Mouse (Mus musculus): ENCODE measurements around the gene Ube2h. TPM values are rescaled to one million over a fixed set of nuclear protein-coding genes. Genes with fewer than 3 reads are reported as not detected.
"Not testable (repeated sequence)": the region's sequence is repeated elsewhere in the genome, so short reads cannot be mapped to it uniquely, and the experiment has no call there.

Ube2h gene
- total RNA-seq, 2 experiments from 2014 or later: 106 to 117 TPM

DNA sequence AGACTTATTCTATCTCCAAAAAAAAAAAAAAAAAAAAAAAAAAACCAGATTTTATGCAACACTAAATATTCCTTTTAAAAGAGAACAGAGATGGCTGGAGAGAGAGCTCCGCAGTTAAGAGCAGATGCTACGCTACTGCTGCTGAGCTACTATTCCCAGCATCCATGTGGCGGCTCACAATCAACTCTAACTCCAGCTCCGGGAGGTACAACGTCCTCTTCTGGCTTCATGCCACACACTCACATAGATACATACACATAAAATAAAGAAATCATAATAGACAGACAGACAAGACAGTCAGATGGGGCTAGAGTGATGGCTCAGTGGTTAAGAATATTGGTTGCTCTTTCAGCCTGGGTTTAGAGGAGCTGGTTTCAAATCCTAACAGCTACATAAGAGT is 58.9 kb downstream of the Ube2h start:
- DNase-seq: no peak

DNA sequence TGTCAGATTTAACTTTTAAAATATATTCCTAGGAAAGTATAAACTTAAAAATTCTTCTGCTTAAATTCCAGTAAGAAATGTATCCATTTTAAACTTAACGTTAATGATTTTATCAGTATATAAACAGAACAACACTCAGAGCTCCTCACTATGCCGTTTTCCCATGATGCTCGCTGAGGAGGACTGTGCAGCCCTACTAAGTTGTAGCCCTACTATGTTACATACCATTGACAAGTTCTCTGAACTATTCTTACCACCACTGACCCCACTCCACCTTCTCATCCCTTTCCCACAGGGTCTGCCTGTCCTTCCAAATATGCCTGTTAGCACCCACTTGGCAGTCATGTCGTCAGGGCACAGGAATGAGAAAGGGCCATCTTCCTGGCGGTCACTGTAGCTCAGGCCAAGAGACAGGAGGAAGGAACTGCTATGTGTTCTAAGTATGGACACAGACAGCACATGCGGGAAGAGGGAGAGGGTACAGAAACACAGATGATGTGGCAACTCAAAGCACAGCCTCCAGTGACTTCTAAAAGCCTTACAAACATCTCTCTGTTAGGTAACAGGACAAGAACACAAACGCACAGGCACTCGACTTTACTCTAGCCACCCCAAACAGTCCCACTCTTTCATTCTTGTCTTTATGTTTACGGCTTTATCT is 60.9 kb downstream of the Ube2h start:
- DNase-seq: no peak

DNA sequence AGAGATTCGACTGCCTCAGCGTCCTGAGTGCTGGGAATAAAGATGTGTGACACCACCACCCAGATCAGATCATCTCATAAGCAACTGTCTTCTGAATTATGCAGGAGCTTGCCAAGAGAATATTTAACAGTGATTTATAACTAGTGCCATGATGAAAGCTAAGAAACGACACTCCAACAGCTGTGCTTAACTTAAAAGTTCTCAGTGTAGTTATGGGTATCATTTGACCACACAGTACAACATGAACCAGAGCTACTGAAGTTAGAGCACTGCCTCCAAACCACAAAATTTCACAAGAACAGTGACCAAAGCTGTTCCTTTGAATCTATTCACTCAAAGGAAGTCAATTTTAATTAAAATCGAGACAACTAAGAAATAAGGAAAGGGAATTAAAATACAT is 61.4 kb downstream of the Ube2h start:
- no peak for DNase-seq

DNA sequence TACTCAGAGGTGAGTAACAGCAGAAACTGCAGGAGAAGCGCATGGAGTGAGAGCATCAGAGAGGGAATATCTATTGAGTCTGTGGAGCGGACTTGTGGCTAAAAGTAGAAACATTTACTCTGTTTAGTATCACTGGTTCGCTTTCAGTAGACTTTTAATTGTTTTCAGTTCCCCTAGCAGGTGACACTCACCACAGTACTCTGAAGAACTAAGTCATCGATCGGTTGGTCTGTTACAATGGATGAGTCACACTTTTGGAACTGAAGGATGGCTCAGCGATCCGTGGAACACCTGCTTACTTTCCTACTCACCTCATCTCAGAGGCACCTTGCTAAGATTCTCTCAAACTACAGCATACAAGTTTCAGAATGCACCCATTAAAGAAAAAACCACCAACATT is 64.2 kb downstream of the Ube2h start:
- DNase-seq: no peak

DNA sequence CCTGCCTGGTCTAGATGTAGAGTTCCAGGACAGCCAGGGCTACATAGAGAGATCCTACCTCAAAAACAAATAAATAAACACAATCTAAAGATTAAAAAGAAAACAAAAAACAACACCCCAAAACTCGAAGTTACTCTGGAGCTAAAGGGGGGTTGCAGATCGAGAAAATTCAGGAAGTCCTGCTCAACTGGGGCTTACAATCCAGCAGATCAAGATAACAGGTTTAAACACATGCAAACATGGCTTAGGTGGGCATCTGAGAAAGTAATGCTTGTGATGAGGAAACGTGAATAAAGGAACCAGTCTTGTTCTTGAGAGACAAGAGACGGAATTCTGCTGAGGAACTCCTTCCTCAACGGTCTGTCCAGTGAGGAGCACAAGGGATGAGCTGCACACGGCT is 65.1 kb downstream of the Ube2h start:
- no peak for DNase-seq

DNA sequence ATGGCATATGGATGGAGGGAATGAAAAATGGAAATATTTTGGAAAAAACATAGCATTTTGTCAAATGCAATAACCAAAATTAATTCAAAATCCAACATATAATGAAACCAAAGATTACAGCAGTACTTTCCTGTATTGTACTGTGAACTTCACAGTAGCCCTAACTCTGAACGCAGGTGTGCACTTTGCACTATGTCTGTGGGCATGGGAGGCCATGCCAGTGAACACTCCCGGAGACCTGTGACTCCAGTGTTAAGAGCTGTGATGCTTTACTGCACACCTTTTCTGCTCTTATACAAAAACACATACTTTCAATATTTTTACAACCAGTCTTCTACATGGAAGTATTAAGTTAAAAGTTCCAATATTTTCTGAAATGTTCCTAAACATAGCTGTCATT is 66.3 kb downstream of the Ube2h start:
- DNase-seq: no peak

DNA sequence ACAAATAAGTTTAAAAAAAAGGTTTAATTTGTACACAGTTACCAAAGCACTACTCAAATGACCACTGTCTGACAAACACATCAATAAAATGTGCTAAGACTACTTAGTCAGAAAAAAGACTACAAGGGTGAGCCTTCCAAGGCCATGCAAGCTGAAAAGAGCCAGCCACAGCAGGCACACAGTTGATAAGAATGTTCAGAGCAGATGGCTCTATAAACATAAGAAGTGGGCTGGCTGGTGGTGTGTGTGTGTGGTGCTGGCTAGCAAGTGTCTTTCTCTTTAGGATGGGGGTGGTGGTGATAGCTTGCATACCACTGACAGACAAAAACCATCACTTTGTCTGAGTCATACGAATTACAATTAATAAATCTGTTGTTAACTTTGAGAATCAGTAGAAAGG is 67.8 kb downstream of the Ube2h start:
- DNase-seq: peak; percentile 26

DNA sequence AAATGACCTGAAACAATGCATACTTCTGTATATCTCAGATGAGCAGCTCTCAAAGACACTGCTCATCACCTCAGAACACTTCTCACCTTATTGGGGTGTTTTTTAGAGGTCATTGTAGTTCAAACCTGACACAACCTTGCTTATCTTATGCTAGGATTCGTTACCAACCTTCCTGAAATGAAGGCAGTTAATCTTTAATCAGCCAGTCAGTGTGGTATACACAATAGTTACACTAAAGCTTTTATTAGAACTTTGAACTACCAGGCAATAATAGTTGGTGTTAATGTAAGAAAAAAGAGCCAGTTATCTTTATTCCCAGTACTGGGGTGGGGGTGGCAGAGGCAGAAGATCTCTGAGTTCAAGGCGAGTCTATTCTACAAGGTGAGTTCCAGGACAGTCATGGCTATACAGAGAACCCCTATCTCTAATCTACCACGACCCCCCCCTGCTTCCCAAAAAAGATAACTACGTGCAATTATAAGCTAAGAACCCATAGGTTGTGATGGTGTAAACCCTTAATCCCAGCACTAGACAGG is 72.5 kb downstream of the Ube2h start:
- no peak for DNase-seq

DNA sequence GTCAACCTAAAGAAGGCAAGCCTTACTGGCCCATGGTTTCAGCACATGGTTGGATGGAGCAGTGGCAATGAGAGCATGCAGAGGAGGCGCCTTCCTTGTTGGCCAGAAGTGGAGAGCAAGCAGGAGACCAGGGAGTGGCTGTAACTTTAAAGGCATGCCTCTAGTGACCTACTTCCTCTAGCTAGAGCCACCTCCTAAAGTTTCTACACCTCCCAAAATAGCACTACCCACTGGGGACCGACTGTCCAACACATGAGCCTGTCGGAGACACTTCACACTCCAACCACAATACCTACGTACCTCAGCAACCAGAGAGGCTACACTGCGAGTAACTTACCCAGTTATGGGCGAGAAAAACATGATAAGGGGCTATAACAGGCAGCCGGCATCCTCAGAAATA is 74.1 kb downstream of the Ube2h start:
- DNase-seq: no peak

DNA sequence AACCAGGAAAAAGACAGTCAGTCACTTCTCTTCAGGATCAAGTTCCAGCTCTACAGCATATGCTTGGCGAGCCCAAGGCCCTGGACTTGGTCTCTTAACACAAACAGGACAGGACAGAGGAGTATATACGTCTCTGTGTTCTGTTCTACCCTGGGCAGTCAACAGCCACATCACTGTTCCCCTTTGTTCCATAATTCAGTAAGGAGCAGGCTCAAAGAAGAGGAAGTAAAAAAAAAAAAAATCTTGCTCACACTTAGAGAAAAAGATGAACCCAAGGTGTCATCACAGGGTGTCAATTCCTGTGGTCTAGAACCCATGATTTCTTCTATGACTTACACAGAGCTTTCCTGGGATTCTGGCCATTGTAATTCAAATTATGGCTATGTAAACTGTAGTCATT is 75.4 kb downstream of the Ube2h start:
- no peak for DNase-seq

DNA sequence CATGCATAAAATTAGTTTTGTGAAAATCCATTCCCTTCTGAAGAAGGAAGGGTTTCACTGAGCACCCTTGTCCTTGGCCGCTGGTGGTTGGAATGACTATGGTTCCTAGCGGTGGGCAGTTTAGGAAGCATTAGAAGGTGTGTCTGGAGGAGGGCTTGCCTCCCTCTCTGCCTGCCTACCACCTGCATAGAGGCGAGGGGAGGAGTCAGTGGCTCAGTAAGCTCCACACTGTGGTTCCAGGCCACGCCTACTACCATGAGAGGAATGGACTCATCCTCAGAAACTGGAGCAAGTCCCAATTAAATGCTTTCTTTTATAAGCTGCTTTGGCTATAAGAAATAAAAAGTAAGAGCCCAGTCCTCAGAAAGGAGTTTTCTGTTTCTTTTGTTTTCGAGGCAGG is 76.0 kb downstream of the Ube2h start:
- DNase-seq: no peak

DNA sequence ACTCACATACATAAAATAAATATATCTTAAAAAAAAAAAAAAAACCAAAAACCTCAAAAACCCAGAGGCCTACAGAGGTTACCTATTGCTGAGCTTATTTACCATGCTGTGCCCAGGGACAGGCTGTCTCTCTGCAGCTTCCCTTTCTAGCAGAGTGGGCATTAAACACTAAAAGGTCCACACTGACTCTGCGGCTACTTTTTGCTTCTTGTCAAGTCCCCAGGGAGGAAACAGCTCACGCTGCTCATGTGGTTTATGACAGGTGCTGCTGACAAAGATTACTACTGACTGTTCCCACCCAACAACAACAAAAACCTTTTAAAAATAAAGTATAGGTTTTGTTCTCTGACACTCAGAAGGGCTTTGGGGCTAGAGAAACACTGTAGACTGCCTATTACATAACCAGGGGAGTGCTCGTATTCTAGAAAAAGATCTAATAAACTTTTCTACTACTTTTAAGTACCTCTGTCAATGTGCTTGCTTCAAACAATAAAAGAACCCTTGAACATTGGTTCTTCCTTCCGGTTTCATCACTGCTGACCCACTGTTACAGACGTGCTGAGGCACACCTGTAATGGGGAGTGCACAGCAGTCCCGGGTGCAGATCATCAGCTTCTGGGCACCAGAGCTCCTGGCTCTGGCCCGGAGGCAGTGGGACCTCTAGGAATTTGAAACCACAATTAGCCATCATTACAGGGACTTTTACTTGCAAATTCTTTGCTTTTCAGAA is 77.2 kb downstream of the Ube2h start:
- no peak for DNase-seq

DNA sequence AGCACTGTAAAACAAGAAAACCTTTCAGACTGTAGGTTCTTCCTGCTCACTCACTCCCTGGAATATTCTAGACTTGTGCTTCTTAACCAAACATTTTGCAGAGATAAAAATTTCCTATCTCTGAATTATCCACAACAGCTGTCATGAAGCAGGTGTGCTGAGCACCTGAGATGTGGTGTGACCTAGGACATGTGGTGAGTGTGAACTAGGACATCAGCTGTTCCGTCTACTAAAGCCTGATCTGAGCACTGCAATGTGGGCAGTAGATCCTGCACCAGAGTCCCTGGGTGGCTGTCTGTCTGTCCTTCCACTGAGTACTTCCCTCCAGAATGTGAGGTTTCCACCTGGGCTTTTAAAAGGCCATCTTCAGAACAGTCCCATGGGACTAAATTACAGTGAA is 79.6 kb downstream of the Ube2h start:
- no peak for DNase-seq

DNA sequence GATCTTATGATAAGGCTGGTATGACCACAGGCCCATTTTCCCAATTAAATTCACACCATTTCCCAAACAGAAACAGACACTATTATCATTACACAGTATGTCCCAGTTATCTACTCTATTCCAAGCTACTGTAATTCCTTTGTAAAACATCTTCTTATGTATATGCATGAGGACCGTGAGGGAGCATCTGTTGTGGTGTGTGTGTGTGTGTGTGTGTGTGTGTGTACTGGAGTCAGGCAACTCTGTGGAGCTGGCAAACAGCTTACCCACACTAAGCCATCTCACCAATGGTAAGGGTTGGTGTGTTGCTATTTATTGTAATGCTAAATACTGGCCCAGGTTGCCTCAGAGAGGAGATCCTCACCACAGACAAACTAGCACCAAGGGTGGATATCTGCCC is 82.0 kb downstream of the Ube2h start:
- no peak for DNase-seq

DNA sequence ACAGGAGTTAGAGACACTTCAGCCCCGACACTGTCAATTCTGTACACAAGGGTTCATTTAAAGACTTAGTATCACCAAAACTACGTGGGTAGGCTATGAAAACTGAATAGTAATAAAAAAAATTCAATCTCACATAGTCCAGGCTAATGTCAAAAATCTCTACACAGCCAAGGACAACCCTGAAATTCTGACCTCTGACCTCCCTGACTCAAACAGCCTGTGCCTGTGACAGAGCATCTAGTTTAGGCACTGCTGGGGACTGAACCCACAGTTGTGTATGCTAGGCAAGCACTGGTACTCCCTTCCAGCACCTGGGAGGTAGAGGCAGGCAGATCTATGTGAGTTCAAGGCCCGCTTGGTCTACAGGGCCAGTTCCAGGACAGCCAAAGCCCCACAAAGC is 86.8 kb downstream of the Ube2h start:
- no peak for DNase-seq

DNA sequence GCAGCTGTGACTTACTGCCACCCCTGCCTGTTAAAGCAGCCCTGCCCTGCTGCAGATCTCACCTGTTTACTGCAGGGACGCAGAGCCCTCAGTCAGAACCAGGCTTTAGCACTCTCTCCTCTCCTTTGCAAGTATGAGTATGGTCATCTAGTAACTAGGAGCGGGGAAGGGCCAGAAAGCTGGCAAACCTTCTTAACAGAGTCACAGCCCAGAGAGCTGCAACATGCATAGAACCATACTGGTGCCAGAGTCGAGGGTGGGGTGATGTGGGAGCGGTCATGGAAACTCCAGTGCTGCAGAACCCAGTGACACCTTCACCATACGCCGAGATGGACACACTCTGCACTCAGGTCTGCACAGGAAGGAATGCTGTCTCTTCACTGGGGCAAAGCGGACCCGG is 91.9 kb downstream of the Ube2h start:
- no peak for DNase-seq

DNA sequence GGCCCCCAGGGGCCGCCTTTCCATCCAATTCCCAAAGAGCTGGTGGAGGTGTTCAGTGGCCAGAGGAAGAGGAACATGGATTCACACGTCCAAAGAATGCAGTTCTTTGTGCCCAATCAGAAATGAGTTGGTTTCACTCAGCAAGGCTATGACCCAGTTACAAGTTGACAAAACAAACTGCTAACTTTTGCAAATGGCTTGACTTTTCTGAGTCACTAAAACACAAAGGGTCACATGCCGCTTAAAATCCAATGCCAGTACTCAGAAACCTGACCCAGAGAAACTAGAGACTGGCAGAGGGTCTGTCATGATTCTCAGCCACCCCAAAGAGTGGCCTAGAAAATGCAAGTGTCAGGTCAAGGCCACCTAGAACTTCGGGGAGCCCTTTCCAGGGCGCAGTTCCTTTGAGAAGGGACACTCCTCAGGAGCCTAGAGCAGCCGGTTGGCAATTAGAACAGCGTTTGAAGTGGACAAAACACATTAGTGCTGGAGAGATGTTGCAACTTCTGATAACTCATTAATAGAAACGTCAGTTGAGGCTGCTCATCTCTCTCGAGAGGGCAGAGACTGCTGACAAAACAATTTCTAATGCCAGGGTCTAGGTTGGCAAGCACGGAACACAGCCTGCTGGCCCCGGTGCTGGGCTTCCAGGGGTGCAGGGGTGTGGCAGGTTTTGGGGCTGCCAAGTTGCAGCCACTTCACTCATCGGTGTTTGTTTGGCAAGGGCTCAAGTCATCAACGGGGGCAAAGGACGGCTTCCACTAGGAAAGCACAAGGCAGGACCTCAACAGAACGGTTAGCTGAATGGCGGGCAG is 92.5 kb downstream of the Ube2h start:
- DNase-seq: peak; percentile 47

DNA sequence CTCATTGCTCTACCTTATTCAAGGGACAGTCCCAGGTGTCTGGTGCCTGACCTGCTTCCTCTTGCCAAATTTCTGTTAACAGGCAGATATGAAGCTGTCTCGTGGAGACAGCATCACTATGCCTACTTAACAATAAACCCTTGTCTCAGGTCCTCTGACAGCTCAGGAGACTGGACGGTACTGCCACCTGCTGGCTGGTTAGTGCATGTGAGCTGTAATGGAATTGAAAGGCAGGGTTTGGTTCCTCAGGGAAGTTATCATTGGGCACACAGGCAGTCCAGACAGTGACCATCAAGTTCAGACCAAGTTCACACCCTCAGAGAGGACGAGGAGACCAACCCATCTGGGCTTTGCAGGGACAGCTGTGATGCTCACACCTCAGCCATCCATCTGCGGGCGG is 93.6 kb downstream of the Ube2h start:
- peak; percentile 80 for DNase-seq

DNA sequence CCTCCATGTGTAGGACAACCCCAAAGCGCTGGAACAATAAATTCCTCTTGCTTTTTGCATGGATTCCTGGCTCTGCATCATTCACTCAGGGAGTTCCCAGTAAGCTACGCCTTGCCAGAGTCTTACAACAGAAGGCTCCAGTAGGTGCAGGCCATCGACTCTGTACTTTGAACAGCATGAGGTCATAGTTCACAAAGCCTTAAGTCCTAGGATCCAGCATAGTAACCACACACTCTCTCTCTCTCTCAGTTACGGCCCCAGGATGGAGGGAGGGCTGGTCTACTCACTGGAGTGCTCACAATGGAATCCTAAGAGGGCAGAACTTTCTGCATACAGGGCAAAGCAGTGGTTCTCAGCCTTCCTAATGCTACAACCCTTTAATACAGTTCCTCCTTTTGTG is 95.5 kb downstream of the Ube2h start:
- no peak for DNase-seq

DNA sequence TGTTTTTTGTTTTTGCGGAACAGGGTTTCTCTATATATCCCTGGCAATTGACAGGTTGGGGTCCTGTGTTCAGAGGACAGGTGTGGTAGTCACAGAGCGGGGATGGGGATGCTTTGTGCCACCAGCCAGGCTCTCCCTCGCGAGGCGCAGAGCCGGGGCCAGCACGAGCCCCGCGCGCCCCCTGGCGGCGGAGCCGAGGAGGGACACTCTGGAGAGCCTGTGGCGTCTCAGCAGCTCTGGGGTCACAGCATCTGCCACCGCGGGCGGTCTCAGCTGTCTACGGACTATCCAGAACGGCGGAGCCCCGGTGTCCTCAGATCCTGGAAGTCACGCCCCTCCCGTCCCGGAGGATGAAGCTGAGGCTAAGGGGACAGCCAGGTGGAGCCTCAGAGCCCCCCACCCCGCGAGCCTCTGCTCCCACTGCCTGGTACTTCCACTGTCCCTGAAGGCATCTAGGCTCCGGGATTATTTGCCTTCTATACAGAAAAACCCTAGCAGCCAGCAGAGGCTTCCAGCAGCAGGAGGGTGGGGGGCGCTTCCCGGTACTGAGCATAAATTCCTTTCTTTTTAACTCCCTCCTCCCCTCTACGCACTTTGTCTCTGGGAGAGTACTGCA is 98.6 kb downstream of the Ube2h start:
- DNase-seq: peak; percentile 88

DNA sequence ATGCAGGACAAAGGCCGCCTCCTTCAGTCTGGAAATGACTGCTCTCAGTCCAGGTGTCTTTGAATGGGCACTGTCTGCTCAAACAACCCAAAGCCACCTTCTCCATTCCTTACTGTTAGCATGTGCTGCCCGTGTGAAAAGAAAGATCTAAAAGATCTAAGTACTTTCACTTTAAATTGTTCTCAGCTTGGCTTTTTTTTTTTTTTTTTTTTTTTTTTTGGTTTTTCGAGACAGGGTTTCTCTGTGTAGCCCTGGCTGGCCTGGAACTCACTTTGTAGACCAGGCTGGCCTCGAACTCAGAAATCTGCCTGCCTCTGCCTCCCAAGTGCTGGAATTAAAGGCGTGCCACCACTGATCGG is 99.2 kb downstream of the Ube2h start:
- DNase-seq: not testable (repeated sequence)

DNA sequence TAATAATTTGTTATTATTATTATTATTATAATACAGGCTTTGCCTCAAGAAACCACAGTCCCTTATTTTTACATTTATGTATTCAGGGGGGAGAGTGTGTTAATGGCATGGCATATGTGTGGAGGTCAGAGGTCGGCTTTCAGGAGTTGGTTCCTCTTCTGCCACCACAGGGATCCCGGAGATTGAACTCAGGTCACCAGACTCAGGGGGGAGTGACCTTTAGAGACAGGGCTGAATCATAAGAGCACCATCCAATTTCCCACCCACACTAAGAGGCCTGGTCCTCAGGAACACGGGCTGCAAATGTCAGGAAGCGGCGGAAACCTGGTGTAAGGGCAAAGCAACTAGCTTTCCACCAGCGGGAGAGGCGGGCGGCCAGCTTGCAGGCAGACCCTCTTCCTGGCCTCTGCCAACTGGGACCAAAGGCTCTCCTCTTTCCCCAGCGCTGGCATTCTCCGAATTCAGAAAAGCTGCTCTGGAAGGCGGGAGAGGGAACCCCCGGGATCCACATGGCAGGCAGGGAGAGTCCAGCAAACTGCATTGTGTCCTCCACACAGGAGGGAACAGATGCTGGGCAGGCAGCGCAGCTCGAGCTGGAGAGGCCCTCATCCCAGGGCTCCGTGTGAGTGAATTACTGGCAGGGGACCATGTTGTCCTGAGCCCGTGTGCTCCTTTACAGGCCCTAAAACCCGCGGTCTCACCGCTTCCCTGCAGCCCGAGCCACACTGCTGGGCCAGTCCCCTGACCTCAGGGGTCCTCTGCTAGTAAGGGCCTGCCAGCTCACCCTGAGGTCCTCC is 99.8 kb downstream of the Ube2h start:
- DNase-seq: no peak
